Mouse (Mus musculus) MEL (cell line): ENCODE data around the gene Tmem50b. TPM values are rescaled to one million over a fixed set of nuclear protein-coding genes. Genes with fewer than 3 reads are reported as not detected.
A peak's percentile ranks its signal among the peaks of the same experiment; 100 is the strongest.

Source experiments
- DNase-seq: peaks from one replicate; pipeline ENCODE4 v3.0.0; 2011; ENCODE audit warnings: low read depth, low spot score
- H3K27ac ChIP-seq: 2 replicates; pipeline ENCODE4 v1.5.1; 2012; ENCODE audit warnings: low read depth, mild to moderate bottlenecking, control low read depth, low read length, moderate library complexity; ENCODE audit not compliant: control insufficient read depth
- H3K27me3 ChIP-seq, 2 experiments: fragments of 150-350 bp in 1 of 2; sonication (generic) in 1 of 2; 2 replicates each; pipeline ENCODE4 v1.6.1; 2012; ENCODE audit warnings: low read length in 2 of 2, mild to moderate bottlenecking in 2 of 2, improper control_type of control experiment in 1 of 2, moderate library complexity in 1 of 2; ENCODE audit not compliant: insufficient read depth in 2 of 2, control insufficient read depth in 1 of 2
- H3K36me3 ChIP-seq, 2 experiments: 2 replicates each; pipeline ENCODE4 v1.6.1; 2012 to 2014; ENCODE audit warnings: low read length in 2 of 2, improper control_type of control experiment in 1 of 2, inconsistent platforms in 1 of 2, mild to moderate bottlenecking in 1 of 2; ENCODE audit not compliant: insufficient read depth in 2 of 2, control insufficient read depth in 1 of 2
- H3K4me1 ChIP-seq, 2 experiments: fragments of 150-350 bp in 1 of 2; sonication (generic) in 1 of 2; 2 replicates each; pipeline ENCODE4 v1.6.1; 2012; ENCODE audit warnings: low read length in 2 of 2, improper control_type of control experiment in 1 of 2, mild to moderate bottlenecking in 1 of 2; ENCODE audit not compliant: insufficient read depth in 2 of 2, control insufficient read depth in 1 of 2
- H3K4me3 ChIP-seq, 2 experiments: fragments of 150-350 bp in 1 of 2; sonication (generic) in 1 of 2; 2 replicates each; pipeline ENCODE4 v1.5.1; 2012; ENCODE audit warnings: low read depth in 2 of 2, low read length in 2 of 2, mild to moderate bottlenecking in 2 of 2, moderate library complexity in 2 of 2, control low read depth in 1 of 2, improper control_type of control experiment in 1 of 2; ENCODE audit not compliant: control insufficient read depth in 1 of 2, insufficient read depth in 1 of 2
- H3K79me2 ChIP-seq: 2 replicates; pipeline ENCODE4 v1.6.1; 2012; ENCODE audit warnings: mild to moderate bottlenecking, low read length, moderate library complexity; ENCODE audit not compliant: control insufficient read depth, poor library complexity, insufficient read depth
- H3K9ac ChIP-seq: 2 replicates; pipeline ENCODE4 v1.6.1; 2012; ENCODE audit warnings: low read depth, mild to moderate bottlenecking, control low read depth, low read length, moderate library complexity; ENCODE audit not compliant: control insufficient read depth, poor library complexity, severe bottlenecking
- H3K9me3 ChIP-seq: fragments of 150-350 bp; sonication (generic); replicated peaks from 2 replicates; pipeline ENCODE4 v1.6.1; 2012; ENCODE audit warnings: mild to moderate bottlenecking, low read length, improper control_type of control experiment, moderate library complexity; ENCODE audit not compliant: insufficient read depth
- BHLHE40 ChIP-seq: IDR thresholded peaks from 2 replicates; pipeline ENCODE4 v1.6.1; 2012; ENCODE audit warnings: low read depth, mild to moderate bottlenecking, inconsistent platforms, low read length, improper control_type of control experiment, borderline replicate concordance
- CHD2 ChIP-seq: IDR thresholded peaks from 2 replicates; pipeline ENCODE4 v1.6.1; 2011; ENCODE audit warnings: low read length, improper control_type of control experiment
- CTCF ChIP-seq, 3 experiments: IDR thresholded peaks in 2 of 3; conservative IDR thresholded peaks in 1 of 3; 2 replicates each; pipeline ENCODE4 v1.5.1; 2011 to 2012; ENCODE audit warnings: low read length in 3 of 3, low read depth in 2 of 3, mild to moderate bottlenecking in 2 of 3, improper control_type of control experiment in 1 of 3, inconsistent platforms in 1 of 3, mixed read lengths in 1 of 3, moderate library complexity in 1 of 3; ENCODE audit not compliant: control insufficient read depth in 1 of 3, insufficient read depth in 1 of 3, poor library complexity in 1 of 3, severe bottlenecking in 1 of 3
- ELF1 ChIP-seq: IDR thresholded peaks from 2 replicates; pipeline ENCODE4 v1.6.1; 2014; ENCODE audit warnings: low read depth, mild to moderate bottlenecking, inconsistent platforms, low read length, improper control_type of control experiment, moderate library complexity
- EP300 ChIP-seq, 2 experiments: IDR thresholded peaks; 2 replicates each; pipeline ENCODE4 v1.6.1; 2011; ENCODE audit warnings: improper control_type of control experiment in 2 of 2, low read length in 2 of 2, low read depth in 1 of 2, mild to moderate bottlenecking in 1 of 2
- ETS1 ChIP-seq: IDR thresholded peaks from 2 replicates; pipeline ENCODE4 v1.6.1; 2012; ENCODE audit warnings: low read depth, mild to moderate bottlenecking, inconsistent platforms, low read length, improper control_type of control experiment, moderate library complexity
- GATA1 ChIP-seq: IDR thresholded peaks from 2 replicates; pipeline ENCODE4 v1.6.1; 2011; ENCODE audit warnings: low read depth, low read length, improper control_type of control experiment
- MAFK ChIP-seq: IDR thresholded peaks from 2 replicates; pipeline ENCODE4 v1.6.1; 2011; ENCODE audit warnings: low read depth, mild to moderate bottlenecking, low read length, improper control_type of control experiment, borderline replicate concordance
- MAX ChIP-seq: IDR thresholded peaks from 2 replicates; pipeline ENCODE4 v1.6.1; 2011; ENCODE audit warnings: low read length, improper control_type of control experiment
- MXI1 ChIP-seq: IDR thresholded peaks from 2 replicates; pipeline ENCODE4 v1.6.1; 2011; ENCODE audit warnings: mild to moderate bottlenecking, low read depth, low read length, improper control_type of control experiment
- MYB ChIP-seq: IDR thresholded peaks from 2 replicates; pipeline ENCODE4 v1.6.1; 2011; ENCODE audit warnings: mild to moderate bottlenecking, low read depth, low read length, improper control_type of control experiment
- NELFE ChIP-seq: IDR thresholded peaks from 2 replicates; pipeline ENCODE4 v1.6.1; 2011; ENCODE audit warnings: low read depth, low read length, improper control_type of control experiment
- NRF1 ChIP-seq: IDR thresholded peaks from 2 replicates; pipeline ENCODE4 v1.6.1; 2014; ENCODE audit warnings: low read depth, mild to moderate bottlenecking, inconsistent platforms, low read length, improper control_type of control experiment, moderate library complexity; ENCODE audit not compliant: poor library complexity, insufficient read depth, severe bottlenecking
- POLR2A ChIP-seq, 2 experiments: IDR thresholded peaks; 2 replicates each; pipeline ENCODE4 v1.6.1; 2011 to 2012; ENCODE audit warnings: low read length in 2 of 2, mild to moderate bottlenecking in 2 of 2, control low read depth in 1 of 2, improper control_type of control experiment in 1 of 2, low read depth in 1 of 2, moderate library complexity in 1 of 2; ENCODE audit not compliant: control insufficient read depth in 1 of 2, insufficient read depth in 1 of 2, poor library complexity in 1 of 2
- POLR2AphosphoS2 ChIP-seq: IDR thresholded peaks from 2 replicates; pipeline ENCODE4 v1.6.1; 2011; ENCODE audit warnings: low read length, improper control_type of control experiment
- RCOR1 ChIP-seq: IDR thresholded peaks from 2 replicates; pipeline ENCODE4 v1.6.1; 2012; ENCODE audit warnings: low read depth, mild to moderate bottlenecking, inconsistent platforms, low read length, improper control_type of control experiment
- SIN3A ChIP-seq: IDR thresholded peaks from 2 replicates; pipeline ENCODE4 v1.6.1; 2012; ENCODE audit warnings: low read length, improper control_type of control experiment, inconsistent platforms
- TAL1 ChIP-seq: IDR thresholded peaks from 2 replicates; pipeline ENCODE4 v1.6.1; 2012; ENCODE audit warnings: mild to moderate bottlenecking, inconsistent platforms, low read length, moderate library complexity, mixed read lengths
- TBP ChIP-seq: IDR thresholded peaks from 2 replicates; pipeline ENCODE4 v1.8.0; 2011; ENCODE audit warnings: low read depth, low read length, improper control_type of control experiment
- TCF12 ChIP-seq: IDR thresholded peaks from 2 replicates; pipeline ENCODE4 v1.6.1; 2014; ENCODE audit warnings: low read depth, mild to moderate bottlenecking, inconsistent platforms, low read length, improper control_type of control experiment, moderate library complexity
- USF1 ChIP-seq: IDR thresholded peaks from 2 replicates; pipeline ENCODE4 v1.6.1; 2014; ENCODE audit warnings: low read depth, mild to moderate bottlenecking, inconsistent platforms, low read length, improper control_type of control experiment, moderate library complexity
- ZKSCAN1 ChIP-seq: IDR thresholded peaks from 2 replicates; pipeline ENCODE4 v1.6.1; 2012; ENCODE audit warnings: low read depth, mild to moderate bottlenecking, inconsistent platforms, low read length, improper control_type of control experiment, moderate library complexity
- ZMIZ1 ChIP-seq: IDR thresholded peaks from 2 replicates; pipeline ENCODE4 v1.6.1; 2012; ENCODE audit warnings: low read depth, mild to moderate bottlenecking, inconsistent platforms, low read length, improper control_type of control experiment, moderate library complexity
- ZNF384 ChIP-seq: IDR thresholded peaks from 2 replicates; pipeline ENCODE4 v1.6.1; 2012; ENCODE audit warnings: low read depth, mild to moderate bottlenecking, inconsistent platforms, low read length, improper control_type of control experiment
- polyA plus RNA-seq, 2 experiments: library from polyadenylated mRNA; stranded (reverse) in 1 of 2; unstranded in 1 of 2; fragments of >175 nt in 1 of 2; fragments of >200 nt in 1 of 2; gene quantifications; 2 replicates each; pipeline versions ENCODE4 v1.2.1 to v1.2.4; 2012; ENCODE audit warnings: low replicate concordance in 2 of 2, low read depth in 1 of 2; ENCODE audit not compliant: insufficient read length in 2 of 2, insufficient read depth in 1 of 2, missing spikeins in 1 of 2
- total RNA-seq: library from RNA; depleted of rRNA; stranded (reverse); fragments of 300-350 nt; gene quantifications from 2 replicates; pipeline ENCODE4 v1.2.3, GENCODE M21; 2012

Gene Tmem50b
- total and polyA plus RNA-seq, 3 experiments = 2.9 to 9.5 TPM; not detected in 1

GRCm38 (mm10) chr16:91547974-91548373 lies 49.6 kb downstream of the Tmem50b start:
- H3K36me3 ChIP-seq = peaks cover 0 to 33% of the 10 kb centered on the region in 2 experiments; a peak in 2 of 4 replicates
- H3K4me1 ChIP-seq = peaks cover 14 to 41% of the 10 kb centered on the region in 2 experiments
- H3K27me3 ChIP-seq = no peaks in the 10 kb centered on the region
- peak; percentile 80 for DNase-seq
- TF ChIP-seq TCF12 = 0 out of 2 replicates have a peak, but pooled peaks have one; percentile 28
- peak; percentile 36 for TF ChIP-seq TAL1
- TF ChIP-seq MYB = no peak
- no peak for TF ChIP-seq ZKSCAN1
- TF ChIP-seq RCOR1 = peak; percentile 90
- no peak for TF ChIP-seq ZNF384
- TF ChIP-seq MXI1 = no peak
- TF ChIP-seq TBP = peak; percentile 52; the same call in 1 of the 2 replicates
- TF ChIP-seq POLR2AphosphoS2 = no peak
- TF ChIP-seq SIN3A = no peak
- TF ChIP-seq ETS1 = 0 out of 2 replicates have a peak, but pooled peaks have one; percentile 37
- no peak for TF ChIP-seq ZMIZ1
- TF ChIP-seq ELF1 = no peak
- TF ChIP-seq CTCF (IDR thresholded peaks at IDR 0.05 in 2 of 3, conservative IDR thresholded peaks at IDR 0.05 in 1 of 3; ENCODE audit: control insufficient read depth in 1 of 3, insufficient read depth in 1 of 3, low read depth in 2 of 3, low read length in 3 of 3, poor library complexity in 1 of 3, severe bottlenecking in 1 of 3) = no peak
- 0 out of 2 replicates have a peak, but pooled peaks have one; percentile 38 for TF ChIP-seq BHLHE40
- no peak for TF ChIP-seq NELFE
- TF ChIP-seq NRF1 = no peak
- peak; percentile 40 to 47; a peak in 3 of 4 replicates for TF ChIP-seq EP300 (IDR thresholded peaks at IDR 0.05; ENCODE audit: low read depth in 1 of 2, low read length in 2 of 2)
- no peaks in the 10 kb centered on the region for H3K9me3 ChIP-seq
- H3K79me2 ChIP-seq = peaks cover 2% of the 10 kb centered on the region; the same call in 1 of the 2 replicates
- H3K27ac ChIP-seq = peak overlapping the region; percentile 2; the same call in 1 of the 2 replicates
- no peak overlapping the region for H3K9ac ChIP-seq
- peak overlapping the region; percentile 67 to 83; a peak in 3 of 4 replicates for H3K4me3 ChIP-seq

DNA sequence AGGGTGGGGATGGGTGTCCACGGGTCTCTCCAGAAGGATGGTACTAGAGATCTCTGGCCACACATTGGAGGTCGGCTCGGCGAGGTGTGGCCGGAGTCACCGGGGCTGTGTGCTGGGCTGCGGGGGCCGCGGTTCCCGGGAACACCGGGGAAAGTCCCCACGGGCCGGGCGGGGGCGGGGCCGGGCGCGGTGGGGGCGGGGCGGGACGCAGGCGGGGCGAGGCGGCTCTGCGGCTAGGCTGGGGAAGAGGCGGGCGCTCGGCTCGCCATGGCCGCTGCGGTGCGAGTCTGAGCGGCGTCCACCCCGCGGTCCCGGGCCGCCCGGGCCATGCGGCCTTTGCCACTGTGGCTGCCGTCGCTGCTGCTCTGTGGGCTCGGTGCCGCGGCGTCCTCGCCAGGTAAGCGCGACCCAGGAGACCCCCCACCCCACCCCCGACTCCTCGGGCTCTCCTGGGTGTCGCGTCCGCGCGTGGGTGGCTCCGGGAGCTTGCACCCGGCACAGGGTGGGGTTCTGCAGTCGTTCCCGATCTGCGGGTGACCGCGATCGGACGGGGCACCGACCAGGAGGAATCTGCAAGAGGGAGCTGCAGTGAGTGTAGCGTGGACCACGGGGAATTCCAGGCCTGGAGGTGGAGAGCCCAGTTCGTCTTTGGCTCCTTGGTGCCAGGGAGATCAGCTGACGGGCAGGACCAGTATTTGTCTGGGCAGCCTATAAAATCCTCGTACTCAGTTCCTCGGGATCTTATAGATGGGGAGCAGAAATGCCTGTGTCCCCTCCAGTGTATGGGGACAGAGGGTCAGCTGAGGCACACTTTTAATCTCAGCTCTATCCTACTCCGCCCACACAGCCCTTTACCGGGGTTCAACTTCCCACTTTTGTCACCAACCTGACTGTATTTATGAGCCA lies 50.5 kb downstream of the Tmem50b start, which contains the start of gene Ifngr2:
Gene Ifngr2 (plus strand): TSS at position 237 of the 906 bp plus-strand sequence.
- Histone ChIP-seq H3K79me2 (peaks cover 2% of the 10 kb centered on the region; the same call in 1 of the 2 replicates), H3K9me3 (no peaks in the 10 kb centered on the region), H3K27me3 (no peaks in the 10 kb centered on the region), H3K27ac (peak within 1 kb of the TSS; percentile 88), H3K4me1 (peaks cover 14 to 42% of the 10 kb centered on the region in 2 experiments), H3K4me3 (peak within 1 kb of the TSS; percentile 67 to 83), H3K9ac (peak within 1 kb of the TSS; percentile 78), H3K36me3 (peaks cover 0 to 35% of the 10 kb centered on the region in 2 experiments; a peak in 2 of 4 replicates)
- peak; percentile 63 for DNase-seq
- TF ChIP-seq MAFK = no peak
- TF ChIP-seq POLR2A (IDR thresholded peaks at IDR 0.05; ENCODE audit: control insufficient read depth in 1 of 2, insufficient read depth in 1 of 2, low read depth in 1 of 2, low read length in 2 of 2, poor library complexity in 1 of 2) = 0 out of 4 replicates have a peak, but pooled peaks of 1 of the 2 experiments have one; percentile 27
- TF ChIP-seq RCOR1 = peak; percentile 47; the same call in 1 of the 2 replicates
- no peak for TF ChIP-seq CHD2
- TF ChIP-seq NELFE = peak; percentile 41
- TF ChIP-seq MAX = 0 out of 2 replicates have a peak, but pooled peaks have one; percentile 11
- TF ChIP-seq GATA1 = peak; percentile 8; the same call in 1 of the 2 replicates
- TF ChIP-seq USF1 = peak; percentile 12; the same call in 1 of the 2 replicates
- TF ChIP-seq SIN3A = peak; percentile 30; the same call in 1 of the 2 replicates
- peak; percentile 9; a peak in 1 of 4 replicates for TF ChIP-seq EP300 (IDR thresholded peaks at IDR 0.05; ENCODE audit: low read depth in 1 of 2, low read length in 2 of 2)
